Mouse (Mus musculus) layer of hippocampus, adult 8-10 months (tissue): ENCODE data around the gene Ptger4. TPM values are rescaled to one million over a fixed set of nuclear protein-coding genes. Genes with fewer than 3 reads are reported as not detected.

Experiments
- DNase-seq, 2 experiments: peaks; one replicate each; pipeline ENCODE4 v3.0.0; 2022; ENCODE audit warnings: low spot score in 2 of 2
- total RNA-seq, 4 experiments: library from RNA; stranded (reverse); gene quantifications; 2 replicates each; pipeline ENCODE4 v1.2.4; 2022

The Ptger4 gene
- total RNA-seq, 4 experiments from 2014 or later: 0.64 to 1.6 (median 1.2) TPM

DNA sequence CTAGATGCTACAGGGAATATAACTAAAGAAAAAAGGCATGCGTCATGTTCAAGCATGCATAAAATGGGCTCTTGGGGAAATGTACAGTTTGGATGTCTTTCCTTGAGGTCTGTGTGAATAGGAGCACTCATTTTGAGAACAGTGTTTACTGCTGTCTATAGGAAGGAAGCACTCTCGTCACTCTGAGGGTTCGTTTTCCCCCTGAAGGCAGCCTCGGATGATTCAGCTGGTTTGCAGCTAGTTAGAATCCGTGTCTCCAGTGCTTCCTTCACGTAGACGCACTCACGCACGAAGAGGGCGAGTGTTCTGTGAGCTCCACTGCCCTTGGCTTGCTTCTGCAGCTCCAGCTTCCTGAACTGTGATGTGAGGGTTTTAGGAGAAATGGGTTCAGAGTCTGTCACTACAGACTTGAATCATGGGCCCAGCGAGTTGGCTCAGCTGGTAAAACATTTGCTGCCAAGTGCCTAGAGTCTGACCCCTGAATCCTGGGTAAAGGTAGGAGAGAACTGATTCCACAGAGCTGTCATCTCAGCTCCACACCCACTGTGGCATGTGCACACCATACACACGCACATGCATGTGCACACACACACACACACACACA lies 70.7 kb downstream of the Ptger4 start:
- DNase-seq: no peak

DNA sequence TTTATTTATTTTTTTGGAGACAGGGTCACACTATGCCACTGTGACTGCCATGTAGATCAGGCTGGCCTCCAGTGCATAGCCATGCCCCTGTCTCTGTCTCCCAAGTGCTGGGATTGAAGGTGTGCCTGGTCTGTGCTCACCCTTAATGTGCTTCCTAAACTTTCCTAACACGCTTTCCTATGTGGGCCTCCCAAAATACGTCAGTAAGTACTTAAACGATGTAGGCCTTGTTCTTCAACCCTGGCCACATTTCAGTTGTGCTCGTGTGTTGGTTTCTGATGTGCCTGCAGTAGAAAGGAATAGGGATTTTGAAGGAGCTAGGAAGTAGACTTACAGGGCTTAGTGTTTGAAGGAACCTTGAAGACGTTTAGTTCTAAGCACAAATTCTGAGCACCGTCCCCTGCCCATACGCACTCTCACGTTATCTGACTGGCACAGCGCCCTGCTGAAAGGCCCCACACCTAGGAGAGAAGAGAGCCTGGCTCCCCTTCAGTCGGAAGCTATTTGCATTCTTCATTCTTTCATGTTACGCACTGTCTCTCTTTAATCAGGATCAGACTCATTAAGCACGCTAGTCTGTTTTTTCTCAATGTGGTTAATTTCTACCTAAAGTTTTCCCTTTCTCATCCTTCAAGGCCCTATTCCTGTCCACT lies 78.7 kb downstream of the Ptger4 start:
- DNase-seq: no peak

DNA sequence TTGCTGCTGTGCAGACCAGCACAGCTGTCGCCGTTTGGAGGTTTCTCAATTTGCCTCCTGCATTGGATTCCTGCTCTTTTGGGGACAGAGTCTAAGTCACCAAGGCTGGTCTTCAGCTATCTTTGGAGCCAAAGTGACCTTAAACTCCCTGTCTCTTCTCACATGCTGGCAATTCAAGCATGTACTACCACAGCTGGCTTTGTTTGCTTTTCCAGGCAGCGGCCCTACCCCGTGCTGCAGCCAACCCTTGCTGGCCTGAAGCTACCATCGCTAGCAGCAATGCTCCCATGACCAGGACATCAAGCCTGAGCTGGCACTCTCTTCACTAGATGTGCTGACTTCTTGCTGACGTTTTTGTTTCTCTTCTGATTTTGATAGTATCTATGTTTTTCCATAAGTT lies 85.2 kb downstream of the Ptger4 start:
- DNase-seq: no peak

DNA sequence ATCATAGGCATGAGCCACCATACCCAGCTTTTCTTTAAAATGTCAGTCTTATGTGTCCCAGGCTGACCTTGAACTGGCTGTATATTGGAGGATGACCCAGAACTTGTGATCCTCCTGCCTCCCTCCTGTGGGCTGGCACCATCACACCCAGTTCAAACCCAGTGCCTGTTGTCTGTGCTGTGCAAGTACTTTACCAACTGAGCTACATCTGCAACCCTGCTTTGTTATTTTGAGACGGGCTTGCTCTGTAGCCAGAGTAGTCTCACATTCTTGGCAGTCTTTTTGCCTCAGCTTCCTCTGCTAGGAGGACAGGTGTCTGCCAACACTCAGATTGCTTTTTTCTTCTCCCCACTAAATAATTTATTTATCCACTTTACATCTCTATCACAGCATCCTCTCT lies 86.6 kb downstream of the Ptger4 start:
- DNase-seq: no peak

Other genes with a start within 250 kb of the Ptger4 start
- gene C7, start 180.4 kb downstream of the Ptger4 start, total RNA-seq: under 1 TPM; 0.14 to 0.39 (median 0.36) TPM
- 1 to 10 TPM; 2.7 to 6.0 (median 5.3) TPM for gene Card6, start 135.6 kb downstream of the Ptger4 start, total RNA-seq
- 100 to 1,000 TPM; 305 to 338 (median 326) TPM for gene Rpl37, start 127.5 kb downstream of the Ptger4 start, total RNA-seq
- 10 to 100 TPM; 24.6 to 25.5 (median 24.8) TPM for gene Prkaa1, start 100.3 kb downstream of the Ptger4 start, total RNA-seq
- 10 to 100 TPM; 75.5 to 85.2 (median 82.2) TPM for gene Ttc33, start 58.7 kb downstream of the Ptger4 start, total RNA-seq